ENCODE assay signal across 20 mouse cellular contexts in the genomic region with DNA sequence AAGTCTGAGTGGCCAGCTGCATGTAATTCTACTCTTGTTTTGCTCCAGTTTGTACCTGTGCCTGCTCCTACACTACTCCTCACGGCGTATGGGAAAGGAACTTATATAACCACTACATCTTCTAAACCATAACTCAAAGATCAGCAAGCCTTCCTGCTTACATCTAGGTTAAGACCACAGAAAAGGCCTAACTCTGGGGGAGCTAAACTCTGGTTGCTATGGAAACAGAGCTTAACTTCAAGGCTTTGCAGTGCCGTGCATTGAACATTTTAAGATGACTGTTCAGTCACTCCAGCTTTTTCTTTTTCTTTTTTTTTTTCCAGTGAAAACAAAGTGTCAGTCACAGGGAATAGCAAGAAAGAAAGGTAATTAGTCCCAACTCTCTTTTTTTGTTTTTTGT.
A peak's percentile ranks its signal among the peaks of the same experiment; 100 is the strongest.
DNase-seq lines count a peak whose midpoint lies in the region; ATAC-seq and TF ChIP-seq lines count a peak whose summit lies in the region.
"Had no signal": no experiment of that assay in that cellular context is flagged by ENCODE, and none has a peak within 500 bp of the region (broad histone marks: within the 10 kb centered on the region; RNA-seq: fewer than 3 reads in every experiment).

No protein-coding gene starts in this region.

- H3K9me3 ChIP-seq in hindbrain, embryonic 11.5 days (ENCODE audit: control insufficient read depth, low read length) = no peaks in the 10 kb centered on the region
- no peaks in the 10 kb centered on the region for H3K9me3 ChIP-seq in hindbrain, embryonic 10.5 days
- H3K9me3 ChIP-seq in embryonic facial prominence, embryonic 14.5 days (ENCODE audit: control insufficient read depth, low read length) = no peaks in the 10 kb centered on the region
- H3K9me3 ChIP-seq in midbrain, embryonic 14.5 days (ENCODE audit: control insufficient read depth, low read length) = no peaks in the 10 kb centered on the region
- H3K9me3 ChIP-seq in intestine, embryonic 16.5 days (ENCODE audit: control insufficient read depth, low read length) = no peaks in the 10 kb centered on the region
- H3K9me3 ChIP-seq: heart, embryonic 13.5 days; stomach, embryonic 15.5 days had no signal

- no peaks in the 10 kb centered on the region for H3K27me3 ChIP-seq in hindbrain, embryonic 11.5 days (ENCODE audit: control insufficient read depth, insufficient read depth, low read length)
- H3K27me3 ChIP-seq in hindbrain, embryonic 10.5 days (ENCODE audit: insufficient read depth, poor library complexity, severe bottlenecking) = no peaks in the 10 kb centered on the region
- no peaks in the 10 kb centered on the region for H3K27me3 ChIP-seq in embryonic facial prominence, embryonic 14.5 days (replicated peaks; ENCODE audit: control insufficient read depth, insufficient read depth, low read length)
- H3K27me3 ChIP-seq in midbrain, embryonic 14.5 days (ENCODE audit: control insufficient read depth, insufficient read depth, low read length) = no peaks in the 10 kb centered on the region
- H3K27me3 ChIP-seq in intestine, embryonic 16.5 days (replicated peaks; ENCODE audit: control insufficient read depth, insufficient read depth, low read length) = no peaks in the 10 kb centered on the region
- H3K27me3 ChIP-seq: heart, embryonic 13.5 days; Patski; stomach, embryonic 15.5 days had no signal

- WGBS in hindbrain, embryonic 11.5 days = 70% methylated on average over 3 of the region's 3 CpGs
- 70% methylated on average over 3 of the region's 3 CpGs for WGBS in hindbrain, embryonic 10.5 days
- 62% methylated on average over 3 of the region's 3 CpGs for WGBS in embryonic facial prominence, embryonic 14.5 days
- WGBS in midbrain, embryonic 14.5 days = 46% methylated on average over 3 of the region's 3 CpGs
- 70% methylated on average over 3 of the region's 3 CpGs for WGBS in intestine, embryonic 16.5 days

- TF ChIP-seq CTCF in brain, embryonic 14.5 days (IDR thresholded peaks at IDR 0.05; ENCODE audit: borderline replicate concordance, extremely low read depth, insufficient read depth, insufficient read length) = no peak

- H3K4me3 ChIP-seq in hindbrain, embryonic 11.5 days (ENCODE audit: low read depth, low read length) = no peak overlapping the region
- no peak overlapping the region for H3K4me3 ChIP-seq in hindbrain, embryonic 10.5 days
- no peak overlapping the region for H3K4me3 ChIP-seq in embryonic facial prominence, embryonic 14.5 days (ENCODE audit: low read depth, low read length)
- H3K4me3 ChIP-seq in midbrain, embryonic 14.5 days (replicated peaks; ENCODE audit: low read depth, low read length) = no peak overlapping the region
- no peak overlapping the region for H3K4me3 ChIP-seq in intestine, embryonic 16.5 days (ENCODE audit: low read length)
- H3K4me3 ChIP-seq: heart, embryonic 13.5 days; left cerebral cortex, adult 2 months; myocyte; stomach, embryonic 15.5 days had no signal

- H3K36me3 ChIP-seq in hindbrain, embryonic 11.5 days (ENCODE audit: control insufficient read depth, insufficient read depth, low read length) = no peaks in the 10 kb centered on the region
- H3K36me3 ChIP-seq in hindbrain, embryonic 10.5 days = no peaks in the 10 kb centered on the region
- no peaks in the 10 kb centered on the region for H3K36me3 ChIP-seq in embryonic facial prominence, embryonic 14.5 days (ENCODE audit: control insufficient read depth, insufficient read depth, low read length)
- no peaks in the 10 kb centered on the region for H3K36me3 ChIP-seq in midbrain, embryonic 14.5 days (ENCODE audit: control insufficient read depth, insufficient read depth, low read length)
- H3K36me3 ChIP-seq in intestine, embryonic 16.5 days (ENCODE audit: control insufficient read depth, insufficient read depth, low read length) = no peaks in the 10 kb centered on the region
- H3K36me3 ChIP-seq: heart, embryonic 13.5 days; stomach, embryonic 15.5 days had no signal

- peak; percentile 7 for DNase-seq in hindbrain, embryonic 11.5 days (ENCODE audit: low spot score)
- DNase-seq in hindbrain, embryonic 10.5 days (ENCODE audit: low spot score) = no peak
- DNase-seq in brain, embryonic 14.5 days (ENCODE audit: low read depth) = peak; percentile 74
- DNase-seq in embryonic facial prominence, embryonic 14.5 days (ENCODE audit: low spot score) = peak; percentile 33
- DNase-seq in midbrain, embryonic 14.5 days = peak; percentile 84
- no peak for DNase-seq in layer of hippocampus, postnatal 14 days (ENCODE audit: low spot score in 2 of 2)
- DNase-seq: adrenal gland, postnatal 36 days; cerebellum, adult 9-11 months; heart, postnatal 4 days; kidney, postnatal 14 days; lung, postnatal 10 days; right cerebral cortex, adult 18-20 months had no signal

- TF ChIP-seq POLR2A in brain, embryonic 14.5 days (IDR thresholded peaks at IDR 0.05; ENCODE audit: borderline replicate concordance, extremely low read depth, insufficient read depth, insufficient read length, poor library complexity, severe bottlenecking) = no peak

- no peak overlapping the region for H3K9ac ChIP-seq in hindbrain, embryonic 11.5 days (ENCODE audit: low read depth, low read length)
- no peak overlapping the region for H3K9ac ChIP-seq in embryonic facial prominence, embryonic 14.5 days (ENCODE audit: low read depth, low read length)
- H3K9ac ChIP-seq in midbrain, embryonic 14.5 days (replicated peaks; ENCODE audit: low read length) = no peak overlapping the region
- H3K9ac ChIP-seq in intestine, embryonic 16.5 days (ENCODE audit: low read depth, low read length) = no peak overlapping the region
- H3K9ac ChIP-seq: heart, embryonic 13.5 days; liver, embryonic 14.5 days; stomach, embryonic 15.5 days had no signal

- H3K4me1 ChIP-seq in hindbrain, embryonic 11.5 days (replicated peaks; ENCODE audit: control insufficient read depth, insufficient read depth, low read length) = no peaks in the 10 kb centered on the region
- no peaks in the 10 kb centered on the region for H3K4me1 ChIP-seq in hindbrain, embryonic 10.5 days (replicated peaks)
- H3K4me1 ChIP-seq in embryonic facial prominence, embryonic 14.5 days (ENCODE audit: control insufficient read depth, insufficient read depth, low read length) = no peaks in the 10 kb centered on the region
- 0 out of 2 replicates have a peak, but pooled peaks cover 3% of the 10 kb centered on the region for H3K4me1 ChIP-seq in midbrain, embryonic 14.5 days (ENCODE audit: control insufficient read depth, insufficient read depth, low read length)
- no peaks in the 10 kb centered on the region for H3K4me1 ChIP-seq in intestine, embryonic 16.5 days (ENCODE audit: control insufficient read depth, insufficient read depth, low read length)
- H3K4me1 ChIP-seq: heart, embryonic 13.5 days; stomach, embryonic 15.5 days had no signal

- H3K27ac ChIP-seq in hindbrain, embryonic 11.5 days (ENCODE audit: low read depth, low read length) = no peak overlapping the region
- H3K27ac ChIP-seq in hindbrain, embryonic 10.5 days = no peak overlapping the region
- H3K27ac ChIP-seq in embryonic facial prominence, embryonic 14.5 days (replicated peaks; ENCODE audit: low read depth, low read length) = no peak overlapping the region
- H3K27ac ChIP-seq in midbrain, embryonic 14.5 days (replicated peaks; ENCODE audit: low read depth, low read length) = no peak overlapping the region
- no peak overlapping the region for H3K27ac ChIP-seq in intestine, embryonic 16.5 days (ENCODE audit: low read length)
- H3K27ac ChIP-seq: heart, embryonic 13.5 days; left cerebral cortex, adult 2 months; liver, embryonic 14.5 days; stomach, embryonic 15.5 days had no signal

- H3K4me2 ChIP-seq in hindbrain, embryonic 11.5 days (replicated peaks; ENCODE audit: low read depth, low read length) = no peak overlapping the region
- H3K4me2 ChIP-seq in embryonic facial prominence, embryonic 14.5 days (ENCODE audit: low read depth, low read length) = no peak overlapping the region
- no peak overlapping the region for H3K4me2 ChIP-seq in midbrain, embryonic 14.5 days (ENCODE audit: low read length)
- no peak overlapping the region for H3K4me2 ChIP-seq in intestine, embryonic 16.5 days (ENCODE audit: low read depth, low read length)
- H3K4me2 ChIP-seq: heart, embryonic 13.5 days; stomach, embryonic 15.5 days had no signal

- no peak for ATAC-seq in hindbrain, embryonic 11.5 days (ENCODE audit: low FRiP score)
- no peak for ATAC-seq in embryonic facial prominence, embryonic 14.5 days (ENCODE audit: low read depth)
- no peak for ATAC-seq in midbrain, embryonic 14.5 days (ENCODE audit: low FRiP score, low TSS enrichment)
- no peak for ATAC-seq in intestine, embryonic 16.5 days
- ATAC-seq: intestine, postnatal 0 days; Patski had no signal

Comparison
In these comparisons a context has a peak if more than half of its experiments do, and no peak if none do; other contexts are left out.
1. DNase-seq: peak in hindbrain, embryonic 11.5 days (single experiment), brain, embryonic 14.5 days (single experiment), embryonic facial prominence, embryonic 14.5 days (single experiment) and midbrain, embryonic 14.5 days (single experiment); none in hindbrain, embryonic 10.5 days (single experiment) and layer of hippocampus, postnatal 14 days (0 of 2).